Mouse (Mus musculus) ES-Bruce4 (cell line): ENCODE measurements around the gene Ptprd.
"Not testable (repeated sequence)": the region's sequence is repeated elsewhere in the genome, so short reads cannot be mapped to it uniquely, and the experiment has no call there.

Source experiments
- CTCF ChIP-seq: IDR thresholded peaks from one replicate; pipeline ENCODE4 v1.8.1; 2011; ENCODE audit warnings: low read depth, low read length
- EP300 ChIP-seq: IDR thresholded peaks from 2 replicates; pipeline ENCODE4 v1.6.1; 2011; ENCODE audit warnings: low read depth, low read length; ENCODE audit not compliant: insufficient read depth
- POLR2A ChIP-seq: IDR thresholded peaks from one replicate; pipeline ENCODE4 v1.8.1; 2011; ENCODE audit warnings: low read length; ENCODE audit not compliant: insufficient read depth

GRCm38 (mm10) chr4:77797391-77797790, 414.4 kb downstream of the Ptprd start:
- not testable (repeated sequence) for TF ChIP-seq EP300, CTCF, POLR2A
